Mouse (Mus musculus) kidney, adult 2 months (tissue): ENCODE measurements at regions not wholly inside any gene's neighbourhood (a gene's known extent, or its start where the extent isn't known, plus 50 kb on each side); places are given as distances from the start of the nearest gene placed in this dataset.

Source experiments
- CTCF ChIP-seq: fragments of 200-500 bp; conservative IDR thresholded peaks from 2 replicates; pipeline ENCODE4 v1.5.1; 2011; ENCODE audit warnings: low read depth, mild to moderate bottlenecking, control low read depth, low read length, moderate library complexity, mixed read lengths; ENCODE audit not compliant: insufficient read depth, insufficient read length
- POLR2A ChIP-seq: fragments of 200-500 bp; IDR thresholded peaks from one replicate; pipeline ENCODE4 v1.6.1; 2011; ENCODE audit warnings: low read depth, low read length, control low read depth

- TF ChIP-seq CTCF = no peak
- TF ChIP-seq POLR2A = no peak
These were observed 105.6 kb upstream of the Map3k1 start for GRCm38 (mm10) chr13:111914348-111914913.
